Mouse (Mus musculus): ENCODE measurements around the gene Clic4. TPM values are rescaled to one million over a fixed set of nuclear protein-coding genes. Genes with fewer than 3 reads are reported as not detected.

The Clic4 gene
- polyA plus RNA-seq (2012): 28.7 and 30.2 TPM in 2 replicates

DNA sequence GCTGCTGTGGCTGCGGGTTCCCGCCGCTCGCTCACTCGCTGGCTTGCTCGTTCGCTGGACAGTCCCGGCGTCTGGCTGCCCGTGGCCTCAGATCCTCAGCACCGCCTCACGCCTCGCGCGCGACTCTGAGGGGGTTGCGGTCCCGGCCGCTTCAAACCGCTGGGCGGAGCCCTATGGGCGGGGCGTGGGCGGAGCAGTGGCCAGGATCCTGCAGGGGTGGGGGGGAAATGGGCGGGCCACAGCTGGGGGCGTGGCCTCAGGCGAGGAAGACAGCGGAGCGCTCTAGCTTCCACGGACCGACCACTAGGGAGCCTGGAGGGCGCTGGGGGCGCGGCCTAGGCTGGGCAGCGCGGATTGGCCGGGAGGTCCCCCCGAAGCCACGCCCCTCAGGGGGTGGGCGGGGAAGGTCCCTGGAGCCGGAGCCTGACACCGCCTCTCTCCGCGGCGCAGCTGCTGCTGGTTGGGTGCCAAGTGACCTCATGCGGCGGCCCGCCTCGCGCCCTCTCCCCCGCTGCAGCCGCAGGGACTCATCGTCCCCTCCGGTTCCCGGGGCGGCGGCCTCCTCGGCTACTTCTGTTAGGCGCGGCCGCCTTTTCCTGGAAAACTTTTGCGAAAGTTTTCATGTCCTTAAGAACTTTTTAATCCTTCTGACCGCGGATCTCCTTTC lies at the start of gene Clic4:
Gene Clic4, minus strand, starts transcription at position 175 of the 667 bp plus-strand sequence.
- no peak for TF ChIP-seq GATA1 (IDR thresholded peaks at IDR 0.05; ENCODE audit: low read length)

DNA sequence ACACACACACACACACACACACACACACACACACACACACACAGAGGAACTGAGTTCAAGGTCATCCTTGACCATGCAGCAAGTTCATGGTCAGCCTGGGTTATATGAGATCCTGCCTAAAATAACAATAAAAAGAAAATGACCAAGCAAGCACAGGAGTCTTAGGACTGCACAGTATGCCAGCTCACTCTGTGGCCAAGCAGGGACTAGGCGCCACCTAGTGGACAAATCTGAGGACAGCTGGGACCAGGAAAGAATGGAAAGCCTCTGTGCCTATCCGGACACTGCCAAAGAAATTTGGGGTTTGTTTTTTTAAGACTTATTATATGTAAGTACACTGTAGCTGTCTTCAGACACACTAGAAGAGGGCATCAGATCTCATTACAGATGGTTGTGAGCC lies 45.4 kb upstream of the Clic4 start:
- TF ChIP-seq GATA1 (IDR thresholded peaks at IDR 0.05; ENCODE audit: low read length): no peak

DNA sequence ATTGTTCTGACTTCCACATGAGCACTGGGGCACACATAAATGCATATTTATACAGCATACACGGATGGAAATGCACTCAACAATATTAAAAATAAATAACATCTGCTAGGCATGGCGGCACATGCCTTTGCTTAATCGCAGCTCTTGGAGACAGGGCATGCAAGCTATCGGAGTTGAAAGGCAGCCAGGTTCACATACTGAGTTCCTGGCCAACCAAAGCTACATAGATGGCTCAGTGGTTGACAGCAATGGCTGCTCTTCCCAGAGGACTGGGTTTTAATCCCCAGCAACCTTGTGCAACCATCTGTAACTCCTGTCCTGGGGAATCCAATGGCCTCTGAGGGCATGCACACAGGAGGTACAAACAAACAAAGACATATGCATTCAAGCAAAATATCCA lies 44.9 kb upstream of the Clic4 start:
- no peak for TF ChIP-seq GATA1 (IDR thresholded peaks at IDR 0.05; ENCODE audit: low read length)

DNA sequence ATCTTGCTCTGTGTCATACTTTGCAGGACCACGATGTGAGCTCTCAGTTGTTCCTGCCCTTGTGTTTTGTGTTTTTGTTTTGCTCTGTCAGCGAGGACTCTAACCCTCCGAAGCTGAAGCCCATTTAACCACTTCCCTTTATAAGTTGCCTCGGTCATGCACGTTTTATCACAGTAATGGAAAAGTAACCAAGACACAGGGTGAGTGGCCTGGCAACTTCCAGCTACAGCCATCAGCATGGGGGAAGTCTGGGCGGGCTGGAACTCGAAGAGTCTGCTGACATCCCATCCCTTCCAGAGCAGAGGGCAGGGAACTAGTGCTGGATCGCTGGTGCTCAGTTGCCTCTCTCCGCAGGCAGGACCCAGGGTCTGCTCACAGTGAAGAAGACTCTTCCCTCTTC lies 42.7 kb upstream of the Clic4 start:
- TF ChIP-seq GATA1 (IDR thresholded peaks at IDR 0.05; ENCODE audit: low read length): no peak

DNA sequence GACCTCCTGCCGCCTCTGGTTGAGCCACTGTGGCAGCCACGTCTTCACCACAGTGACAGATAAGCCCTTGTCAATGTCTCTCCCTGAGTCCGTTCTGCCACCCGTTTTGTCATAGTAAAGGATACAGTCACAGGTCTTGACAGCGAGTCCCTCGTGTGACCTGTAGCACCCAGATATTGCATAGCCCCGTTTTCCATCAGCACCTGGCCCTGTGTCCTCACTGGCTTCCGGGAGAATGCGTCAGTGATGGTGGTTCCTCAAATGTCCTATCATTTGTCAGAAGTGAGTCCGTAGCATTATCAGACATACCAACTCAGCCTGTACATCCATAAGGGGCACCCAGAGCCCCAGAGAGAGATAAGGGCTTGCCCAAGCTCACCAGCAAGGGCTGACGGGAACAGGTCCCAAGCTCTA lies 41.8 kb upstream of the Clic4 start:
- no peak for TF ChIP-seq GATA1 (IDR thresholded peaks at IDR 0.05; ENCODE audit: low read length)

DNA sequence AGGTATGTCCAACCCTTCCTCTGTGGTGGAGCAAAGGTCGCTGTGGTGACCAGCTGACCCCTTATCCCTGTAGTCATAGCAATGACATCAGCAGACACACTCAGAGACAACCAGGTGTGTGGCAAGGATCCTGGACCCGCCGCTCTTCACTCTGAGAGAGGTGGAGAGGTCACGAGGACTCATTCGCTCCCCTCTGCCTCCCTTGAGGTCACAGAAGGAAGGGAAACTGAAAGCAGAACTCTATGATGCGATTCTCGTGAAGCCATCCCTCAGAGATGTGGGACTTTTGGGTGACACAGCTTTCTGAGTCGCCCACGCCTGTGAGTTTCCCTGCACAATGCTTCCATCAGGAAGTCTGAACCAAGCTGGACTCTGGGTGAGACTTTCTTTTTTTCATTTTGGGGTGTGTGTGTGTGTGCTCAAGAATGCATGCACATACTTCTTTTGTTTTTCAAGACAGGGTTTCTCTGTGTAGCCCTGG lies 41.2 kb upstream of the Clic4 start:
- TF ChIP-seq GATA1 (IDR thresholded peaks at IDR 0.05; ENCODE audit: low read length): no peak

DNA sequence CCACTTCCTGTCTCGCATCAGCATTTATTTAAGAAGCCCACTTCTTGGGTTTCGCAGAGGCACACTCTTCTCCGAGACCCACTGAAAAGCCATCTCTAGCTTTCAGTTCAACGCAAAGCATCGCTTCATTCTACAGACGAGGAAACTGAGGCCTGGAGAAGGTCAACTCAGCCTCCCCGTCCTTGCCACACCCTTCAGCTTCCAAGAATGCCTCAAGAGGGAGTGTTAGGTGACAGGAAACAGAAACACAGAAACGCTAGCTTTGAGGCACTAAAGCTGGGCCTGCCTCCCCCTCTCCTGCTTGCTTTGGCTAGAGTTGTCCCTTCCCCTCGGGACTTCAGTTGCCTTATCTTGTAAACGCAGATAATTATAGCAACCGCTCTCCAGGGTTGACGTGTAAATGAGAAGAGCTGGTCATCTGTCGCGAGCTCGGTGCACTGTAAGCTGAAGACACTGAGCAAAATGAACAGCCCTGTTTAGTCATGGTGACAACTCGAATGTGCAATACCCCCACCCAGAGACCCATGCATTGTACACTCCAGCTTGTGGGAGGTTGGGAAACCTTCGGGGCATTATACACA lies 40.6 kb upstream of the Clic4 start:
- peak; percentile 44 for TF ChIP-seq GATA1 (IDR thresholded peaks at IDR 0.05; ENCODE audit: low read length)

DNA sequence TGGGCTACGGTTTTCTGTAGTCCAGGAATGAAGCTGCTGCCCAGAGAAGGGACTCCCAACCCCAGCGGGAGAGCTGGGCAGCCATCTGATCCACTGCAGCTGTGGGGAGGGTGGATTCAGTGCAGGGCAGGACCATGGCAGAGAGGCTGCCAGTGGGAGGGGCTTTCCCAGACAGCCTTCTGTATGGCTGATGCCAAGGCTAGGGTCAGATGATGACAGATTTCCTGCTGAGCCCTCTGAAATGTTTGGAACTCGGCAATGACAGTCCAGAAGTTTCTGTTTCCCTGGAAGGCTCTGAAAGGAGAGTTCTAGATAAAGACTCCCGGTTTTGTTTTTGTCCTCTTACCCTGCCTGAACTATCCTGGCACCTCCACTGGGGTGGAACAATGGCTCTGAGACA lies 40.1 kb upstream of the Clic4 start:
- no peak for TF ChIP-seq GATA1 (IDR thresholded peaks at IDR 0.05; ENCODE audit: low read length)

DNA sequence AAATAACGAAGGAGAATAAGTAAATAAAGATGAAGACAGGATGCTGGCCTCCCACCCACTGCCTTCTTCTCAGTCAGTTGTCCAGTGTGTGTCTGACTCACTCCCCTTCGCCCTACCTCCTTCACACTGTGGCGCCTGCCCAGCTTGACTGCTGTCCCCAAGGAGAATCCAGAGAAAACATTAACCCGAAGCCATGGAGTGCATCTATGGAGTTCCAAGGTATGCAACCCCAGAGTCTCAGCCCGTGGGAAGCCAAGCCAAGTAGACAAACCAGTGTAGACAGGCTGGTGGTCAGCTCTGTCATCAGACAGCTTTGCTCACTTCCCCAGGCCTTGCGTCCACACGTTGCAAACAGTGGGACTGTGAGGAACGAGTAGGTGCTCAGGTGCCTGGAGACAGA lies 37.8 kb upstream of the Clic4 start:
- TF ChIP-seq GATA1 (IDR thresholded peaks at IDR 0.05; ENCODE audit: low read length): no peak

DNA sequence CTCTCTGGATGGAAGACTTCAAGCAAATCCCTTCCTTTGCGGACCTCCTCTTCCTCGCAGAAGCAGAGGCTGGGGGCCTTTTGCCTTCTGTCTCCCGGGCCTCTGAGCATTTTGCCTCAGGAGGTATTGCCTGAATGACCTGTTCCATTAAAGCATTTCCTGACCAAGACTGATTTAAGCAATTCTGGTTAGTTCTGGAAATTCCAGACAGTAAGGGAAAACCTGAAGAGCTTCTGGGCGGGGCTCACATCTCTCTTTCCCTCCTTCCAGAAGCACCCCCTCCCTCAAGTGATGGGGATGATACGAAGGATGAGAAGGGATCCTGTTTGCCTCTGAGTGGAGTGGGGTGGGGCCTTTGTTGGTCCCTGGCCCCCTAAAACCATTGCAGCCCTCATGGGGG lies 37.1 kb upstream of the Clic4 start:
- no peak for TF ChIP-seq GATA1 (IDR thresholded peaks at IDR 0.05; ENCODE audit: low read length)

DNA sequence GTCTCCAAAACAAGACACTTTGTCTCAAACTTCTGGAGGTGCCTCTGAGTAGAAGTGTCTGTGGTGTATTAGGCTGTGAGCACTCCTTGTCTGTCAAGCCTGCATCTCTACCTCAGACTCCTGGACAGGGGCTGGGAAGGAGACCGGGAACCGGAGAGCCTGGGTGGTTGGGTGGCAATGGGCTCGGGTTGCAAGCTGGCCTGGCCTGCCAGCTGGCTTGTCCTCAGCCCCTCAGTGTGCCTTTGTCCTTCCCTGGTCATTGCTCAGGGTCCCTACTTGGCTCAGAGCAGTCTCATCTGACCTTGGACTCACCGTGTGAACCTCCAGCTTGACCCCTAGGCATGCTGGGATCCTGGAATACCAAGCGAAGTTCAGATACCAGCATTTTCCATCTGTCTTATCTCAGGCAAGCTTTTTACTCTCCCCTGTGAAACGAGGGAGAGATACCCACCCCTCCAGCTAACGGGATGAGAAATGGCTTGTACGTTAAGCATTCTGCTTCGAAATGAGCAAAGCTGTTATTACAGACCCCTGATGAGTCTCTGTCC lies 36.6 kb upstream of the Clic4 start:
- no peak for TF ChIP-seq GATA1 (IDR thresholded peaks at IDR 0.05; ENCODE audit: low read length)

DNA sequence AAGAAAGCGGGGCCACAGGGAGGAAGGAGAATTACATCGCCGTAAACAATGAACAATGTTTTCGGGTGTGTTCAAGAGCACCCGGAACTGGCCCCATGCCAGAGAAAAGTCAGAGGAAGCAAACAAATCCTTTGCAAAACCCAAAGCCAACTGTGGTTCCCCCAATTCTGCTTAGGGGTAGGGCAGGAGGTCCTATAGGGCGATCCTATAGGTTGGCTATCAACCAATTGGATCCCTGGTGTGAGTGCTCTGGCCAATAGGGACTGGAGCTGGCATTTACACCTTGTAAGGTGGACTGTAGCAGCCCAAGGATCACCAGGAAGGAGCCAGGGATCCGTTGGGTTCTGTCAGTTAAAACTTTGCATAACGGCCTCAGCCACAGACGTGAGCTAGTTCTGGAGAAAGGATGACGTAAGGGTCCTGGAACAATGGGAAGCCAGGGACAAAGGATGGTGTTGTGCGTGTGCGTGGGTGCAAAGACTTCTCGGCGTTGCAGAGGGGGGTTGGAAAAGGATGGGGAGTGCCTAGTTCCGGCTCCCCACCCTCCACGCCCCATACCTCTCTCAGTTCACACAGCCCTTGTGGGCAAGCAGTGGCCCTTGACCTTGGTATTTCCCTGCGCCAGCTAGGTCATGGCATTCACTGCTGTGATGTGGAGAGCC lies 34.5 kb upstream of the Clic4 start:
- no peak for TF ChIP-seq GATA1 (IDR thresholded peaks at IDR 0.05; ENCODE audit: low read length)

DNA sequence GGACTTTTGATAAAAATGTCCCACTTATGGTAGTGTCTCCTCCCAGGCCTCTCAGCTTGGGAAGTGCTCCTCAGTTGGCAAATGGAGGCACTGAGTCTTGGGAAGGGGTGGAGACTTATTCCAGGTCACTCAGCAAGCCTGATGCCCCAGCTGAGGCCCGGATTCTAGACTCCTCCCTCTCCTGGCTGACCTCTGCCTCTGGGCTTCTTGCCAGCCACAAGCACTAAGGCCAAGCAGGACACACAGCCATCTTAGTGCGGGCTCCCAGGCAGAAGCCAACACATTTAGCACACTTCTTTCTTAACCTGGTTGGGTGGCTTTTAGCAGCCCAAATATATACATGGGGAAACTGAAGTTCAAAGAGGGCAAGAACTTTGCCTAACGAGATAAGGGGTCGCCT lies 33.9 kb upstream of the Clic4 start:
- no peak for TF ChIP-seq GATA1 (IDR thresholded peaks at IDR 0.05; ENCODE audit: low read length)

DNA sequence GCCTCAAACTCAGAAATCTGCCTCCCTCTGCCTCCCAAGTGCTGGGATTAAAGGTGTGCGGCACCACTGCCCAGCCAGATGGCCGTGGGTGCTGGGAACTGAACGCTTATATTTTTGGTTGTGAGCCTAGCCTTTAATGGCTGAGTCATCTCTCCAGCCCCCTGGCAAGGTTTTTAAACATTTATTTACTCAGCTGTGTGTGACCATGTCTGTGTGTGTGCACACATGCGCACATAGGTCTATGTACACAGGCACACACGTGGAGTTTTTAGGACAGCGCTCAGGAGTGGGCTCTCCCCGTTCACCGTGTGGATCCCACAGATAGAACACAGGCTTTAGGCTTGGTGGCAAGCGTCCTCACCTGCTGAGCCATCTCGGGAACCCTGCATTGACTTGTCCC lies 29.6 kb upstream of the Clic4 start:
- TF ChIP-seq GATA1 (IDR thresholded peaks at IDR 0.05; ENCODE audit: low read length): no peak

DNA sequence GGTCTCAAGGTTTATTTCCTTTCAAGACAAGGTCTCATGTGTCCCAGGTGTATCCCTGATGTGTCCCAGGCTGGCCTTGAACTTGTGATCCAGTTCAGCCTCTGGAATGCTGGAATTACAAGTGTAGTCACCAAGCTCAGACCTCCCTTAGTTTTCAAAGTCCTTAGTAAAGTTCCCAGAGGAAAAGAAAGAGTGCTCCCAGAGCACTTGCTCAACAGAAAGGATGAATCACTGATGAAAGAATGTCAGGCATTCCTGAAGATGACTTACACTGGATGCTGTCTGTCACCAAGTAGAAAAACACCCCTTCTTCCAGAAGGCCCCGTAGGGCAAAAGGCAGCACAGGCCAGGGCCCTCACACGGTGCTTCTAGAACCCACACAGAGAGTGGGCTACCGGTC lies 28.6 kb upstream of the Clic4 start:
- TF ChIP-seq GATA1 (IDR thresholded peaks at IDR 0.05; ENCODE audit: low read length): no peak

DNA sequence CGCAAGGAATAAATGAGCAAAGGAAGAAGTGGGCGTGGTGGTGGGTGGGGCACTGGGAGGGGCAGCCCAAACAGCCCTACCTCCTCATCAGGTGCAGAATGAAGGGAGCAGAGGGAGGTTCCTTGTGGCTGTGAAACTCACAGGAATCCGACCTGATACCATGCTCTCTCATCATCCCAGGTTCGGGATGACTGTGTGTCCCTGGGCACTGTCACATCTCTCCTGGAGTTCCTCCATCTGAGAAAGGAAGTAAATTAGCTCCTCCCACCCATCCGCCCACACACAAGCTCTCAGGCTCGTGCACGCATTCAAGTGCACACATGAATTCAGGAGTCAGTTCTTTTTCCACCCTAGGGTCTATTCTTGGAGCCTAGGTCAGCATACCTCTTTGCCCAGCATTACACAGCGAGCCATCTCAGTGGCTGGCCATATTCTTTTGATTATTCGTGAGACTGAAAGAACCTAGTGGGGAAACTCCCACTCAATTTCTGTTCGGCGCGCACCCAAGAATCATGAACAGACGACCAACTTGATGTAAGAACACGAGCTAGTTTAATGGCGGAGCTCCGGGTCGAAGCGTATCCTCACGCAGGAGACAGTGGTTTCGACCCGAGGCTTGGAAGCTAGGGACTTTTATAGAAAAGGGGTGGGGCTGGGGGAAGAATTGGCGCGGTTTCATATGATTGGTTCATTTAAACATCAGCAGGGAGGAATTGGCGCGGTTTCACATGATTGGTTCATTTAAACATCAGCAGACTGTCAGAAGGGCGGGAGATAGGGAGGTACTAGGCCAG lies 27.8 kb upstream of the Clic4 start:
- TF ChIP-seq GATA1 (IDR thresholded peaks at IDR 0.05; ENCODE audit: low read length): no peak
